Mouse (Mus musculus) intestine, postnatal 0 days (tissue): ENCODE data around the gene Acvr1. TPM values are rescaled to one million over a fixed set of nuclear protein-coding genes. Genes with fewer than 3 reads are reported as not detected.

ENCODE experiments used
- ATAC-seq: fragments of 200-750 bp; cut with Nextera tagmentation; 2 replicates; pipeline ENCODE4 v1.8.0; 2017; ENCODE audit warnings: mild to moderate bottlenecking, moderate TSS enrichment, moderate library complexity
- H3K27ac ChIP-seq: fragments of 300-500 bp; sonication (generic); 2 replicates; pipeline ENCODE4 v1.5.1; 2014; ENCODE audit warnings: mild to moderate bottlenecking, low read depth, low read length, moderate library complexity
- H3K27me3 ChIP-seq: fragments of 300-500 bp; sonication (generic); replicated peaks from 2 replicates; pipeline ENCODE4 v1.6.1; 2014; ENCODE audit warnings: low read length, mixed read lengths; ENCODE audit not compliant: control insufficient read depth, insufficient read depth
- H3K36me3 ChIP-seq: fragments of 300-500 bp; sonication (generic); 2 replicates; pipeline ENCODE4 v1.6.1; 2014; ENCODE audit warnings: mild to moderate bottlenecking, moderate library complexity; ENCODE audit not compliant: control insufficient read depth, insufficient read depth
- H3K4me1 ChIP-seq: fragments of 300-500 bp; sonication (generic); replicated peaks from 2 replicates; pipeline ENCODE4 v1.6.1; 2014; ENCODE audit warnings: antibody characterized with exemption, low read length, mixed read lengths; ENCODE audit not compliant: control insufficient read depth, insufficient read depth
- H3K4me2 ChIP-seq: fragments of 300-500 bp; sonication (generic); replicated peaks from 2 replicates; pipeline ENCODE4 v1.6.1; 2014; ENCODE audit warnings: low read depth, mild to moderate bottlenecking, moderate library complexity
- H3K4me3 ChIP-seq: fragments of 300-500 bp; sonication (generic); 2 replicates; pipeline ENCODE4 v1.5.1; 2014; ENCODE audit warnings: low read depth, low read length
- H3K9ac ChIP-seq: fragments of 300-500 bp; sonication (generic); 2 replicates; pipeline ENCODE4 v1.6.1; 2014; ENCODE audit warnings: mild to moderate bottlenecking, low read depth, low read length
- H3K9me3 ChIP-seq: fragments of 300-500 bp; sonication (generic); 2 replicates; pipeline ENCODE4 v1.6.1; 2016; ENCODE audit warnings: mixed run types; ENCODE audit not compliant: control insufficient read depth
- CTCF ChIP-seq: sonication (generic); IDR thresholded peaks from 2 replicates; pipeline ENCODE4 v1.5.1; 2016; ENCODE audit warnings: low read depth, mild to moderate bottlenecking, control low read depth, antibody characterized with exemption, moderate library complexity
- whole genome bisulfite sequencing: fragments of 180-500 bp; shearing (Covaris S2); extraction: QIAGEN DNeasy Blood & Tissue Kit; methylation state at CpG from one replicate; pipeline ENCODE4 v1.1.7; 2014; 5-methylcytosine and 5-hydroxymethylcytosine counted together
- polyA plus RNA-seq: library from polyadenylated mRNA; unstranded; fragments of >200 nt; fragmentation: Nextera tagmentation; extraction: Ambion mirVana; gene quantifications from 2 replicates; pipeline ENCODE4 v1.2.1, GENCODE M21; 2015

Gene Acvr1
- polyA plus RNA-seq, 1 experiment from 2014 or later: 4.6 TPM

DNA sequence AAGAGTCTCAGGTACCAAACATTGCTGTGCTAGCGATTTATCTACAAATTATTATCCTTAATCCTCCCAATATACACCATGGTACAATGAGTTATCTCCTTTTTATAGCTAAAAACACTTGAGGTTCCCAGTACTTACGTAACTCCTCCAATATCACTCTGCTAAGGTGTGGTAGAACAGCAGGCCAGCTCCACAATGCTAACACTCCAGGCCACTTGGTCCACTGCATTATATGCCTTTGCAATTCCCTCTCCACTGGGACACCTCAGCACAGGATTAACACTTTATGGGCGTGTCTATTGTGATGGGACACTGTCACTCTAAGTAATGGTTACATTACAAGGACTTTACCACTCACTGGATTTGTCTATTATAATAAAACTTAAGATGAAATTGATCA lies 30.2 kb downstream of the Acvr1 start:
- WGBS: 71% methylated on average over 3 of the region's 3 CpGs
- no peak overlapping the region for H3K9ac ChIP-seq
- H3K36me3 ChIP-seq: no peaks in the 10 kb centered on the region
- H3K27me3 ChIP-seq: no peaks in the 10 kb centered on the region
- H3K4me2 ChIP-seq: no peak overlapping the region
- no peak for TF ChIP-seq CTCF
- H3K9me3 ChIP-seq: no peaks in the 10 kb centered on the region
- no peak overlapping the region for H3K4me3 ChIP-seq
- H3K4me1 ChIP-seq: peaks cover 12% of the 10 kb centered on the region
- ATAC-seq: no peak
- no peak overlapping the region for H3K27ac ChIP-seq

DNA sequence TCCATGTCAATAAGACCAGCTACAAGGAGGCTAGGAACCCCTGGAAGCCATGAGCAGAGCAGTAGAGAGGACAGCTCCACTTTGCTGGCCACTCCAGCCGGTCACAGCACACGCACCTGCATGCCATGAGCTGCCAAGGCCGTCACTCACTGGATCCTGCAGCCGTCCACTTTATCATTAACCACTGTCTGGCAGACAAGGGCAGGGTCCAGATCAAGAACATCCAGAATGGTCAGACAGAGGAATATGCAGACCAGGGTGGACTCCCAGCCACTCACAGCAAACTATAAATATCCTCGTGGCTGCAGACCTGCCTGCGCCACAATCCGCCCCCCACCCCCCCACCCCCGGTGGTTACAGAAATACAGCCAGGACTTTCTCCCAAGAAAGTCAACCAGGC lies 31.7 kb downstream of the Acvr1 start:
- Histone ChIP-seq H3K36me3 (no peaks in the 10 kb centered on the region), H3K9ac (no peak overlapping the region), H3K9me3 (no peaks in the 10 kb centered on the region), H3K4me1 (peaks cover 14% of the 10 kb centered on the region), H3K4me2 (peak overlapping the region; percentile 45), H3K27ac (peak overlapping the region; percentile 70), H3K4me3 (no peak overlapping the region), H3K27me3 (no peaks in the 10 kb centered on the region)
- peak; percentile 43 for ATAC-seq
- no peak for TF ChIP-seq CTCF
- 47% methylated on average over 8 of the region's 8 CpGs for WGBS

DNA sequence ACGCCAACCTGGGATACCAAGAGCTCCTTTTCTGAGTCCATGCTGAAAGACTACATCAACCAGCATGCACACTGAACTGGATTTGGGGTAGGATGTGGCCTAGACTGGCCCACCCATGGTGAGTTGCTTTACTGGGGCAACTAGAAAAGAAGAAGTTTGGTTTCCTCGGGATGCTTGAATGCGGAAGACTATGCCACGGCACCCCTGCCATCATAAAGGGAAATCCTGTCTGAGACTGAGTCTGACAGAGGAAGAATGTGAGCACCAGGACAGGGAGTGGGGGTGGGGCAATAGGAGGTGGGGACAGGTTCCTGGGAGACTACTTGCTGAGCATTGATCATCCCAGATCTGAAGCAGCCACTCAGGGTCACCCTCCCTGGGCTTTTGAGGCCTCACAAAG lies 32.6 kb downstream of the Acvr1 start:
- no peaks in the 10 kb centered on the region for H3K36me3 ChIP-seq
- TF ChIP-seq CTCF: no peak
- no peak overlapping the region for H3K4me2 ChIP-seq
- peaks cover 14% of the 10 kb centered on the region for H3K4me1 ChIP-seq
- WGBS: 80% methylated on average over 4 of the region's 4 CpGs
- H3K9me3 ChIP-seq: no peaks in the 10 kb centered on the region
- H3K27ac ChIP-seq: no peak overlapping the region
- H3K9ac ChIP-seq: no peak overlapping the region
- H3K4me3 ChIP-seq: no peak overlapping the region
- H3K27me3 ChIP-seq: no peaks in the 10 kb centered on the region
- no peak for ATAC-seq

DNA sequence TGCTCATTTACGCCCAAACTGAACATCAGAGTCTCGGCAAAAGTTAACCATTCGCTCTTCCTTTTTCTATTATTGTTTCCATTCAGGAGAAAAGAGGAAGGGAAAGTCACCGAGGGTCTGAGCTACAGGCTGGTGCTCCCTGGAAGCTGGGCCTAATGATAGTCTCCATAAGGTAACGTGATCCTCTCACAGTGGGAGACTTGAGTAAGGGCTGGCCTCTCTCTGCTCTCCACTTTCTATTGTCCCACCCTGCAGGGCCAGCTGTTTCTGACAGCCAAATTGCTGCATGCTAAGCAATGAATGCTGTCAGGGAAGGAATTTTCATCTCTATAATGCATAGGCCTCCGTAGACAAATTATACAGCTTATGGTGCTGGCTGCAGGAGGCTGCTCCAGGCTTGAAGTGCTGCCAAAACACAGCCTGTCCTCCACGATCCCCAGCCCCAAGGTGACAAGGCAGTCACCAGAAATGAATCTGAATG lies 33.4 kb downstream of the Acvr1 start:
- TF ChIP-seq CTCF: no peak
- H3K4me1 ChIP-seq: peaks cover 14% of the 10 kb centered on the region

DNA sequence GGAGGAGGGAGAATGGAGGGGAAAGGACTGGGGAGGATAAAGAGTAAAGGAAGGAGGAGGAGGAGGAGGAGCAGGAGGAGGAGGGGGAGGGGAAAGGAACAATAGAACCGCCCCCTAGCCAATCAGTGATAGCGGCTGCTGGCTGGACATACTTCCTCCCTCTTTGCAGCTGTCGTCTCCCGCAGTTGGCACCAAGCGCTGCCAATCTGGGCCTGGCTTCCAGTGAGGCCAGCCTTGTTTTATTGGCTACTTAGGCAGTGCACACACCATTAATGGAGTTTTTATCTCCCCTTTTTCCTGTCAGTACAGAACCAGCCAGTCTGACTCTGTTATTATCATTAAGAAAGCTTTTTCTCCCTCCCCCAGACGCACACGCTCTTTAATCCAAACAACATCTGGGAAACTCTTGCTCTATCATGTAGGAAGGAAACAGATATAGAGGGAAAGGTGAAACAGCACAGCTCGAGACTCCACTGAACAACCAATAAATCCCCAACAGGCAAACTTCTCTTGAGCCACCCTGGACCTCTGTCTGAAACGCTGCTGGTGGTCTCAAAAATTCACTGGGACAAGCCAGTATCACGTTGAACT lies 34.6 kb downstream of the Acvr1 start:
- no peaks in the 10 kb centered on the region for H3K9me3 ChIP-seq
- H3K9ac ChIP-seq: no peak overlapping the region
- H3K4me2 ChIP-seq: peak overlapping the region; percentile 45
- H3K27ac ChIP-seq: 0 out of 2 replicates have a peak overlapping the region, but pooled peaks have one; percentile 21
- 13% methylated on average over 10 of the region's 10 CpGs for WGBS
- H3K36me3 ChIP-seq: no peaks in the 10 kb centered on the region
- H3K4me3 ChIP-seq: no peak overlapping the region
- H3K4me1 ChIP-seq: peaks cover 14% of the 10 kb centered on the region
- peak; percentile 89 for ATAC-seq
- no peaks in the 10 kb centered on the region for H3K27me3 ChIP-seq
- TF ChIP-seq CTCF: no peak

More for the DNA sequence above, 33.4 kb downstream of the Acvr1 start:
- H3K4me3 ChIP-seq: no peak overlapping the region
- H3K36me3 ChIP-seq: no peaks in the 10 kb centered on the region
- no peak for ATAC-seq
- no peaks in the 10 kb centered on the region for H3K9me3 ChIP-seq
- H3K4me2 ChIP-seq: 0 out of 2 replicates have a peak overlapping the region, but pooled peaks have one; percentile 24
- 47% methylated on average over 7 of the region's 7 CpGs for WGBS
- H3K9ac ChIP-seq: no peak overlapping the region
- no peaks in the 10 kb centered on the region for H3K27me3 ChIP-seq
- no peak overlapping the region for H3K27ac ChIP-seq

DNA sequence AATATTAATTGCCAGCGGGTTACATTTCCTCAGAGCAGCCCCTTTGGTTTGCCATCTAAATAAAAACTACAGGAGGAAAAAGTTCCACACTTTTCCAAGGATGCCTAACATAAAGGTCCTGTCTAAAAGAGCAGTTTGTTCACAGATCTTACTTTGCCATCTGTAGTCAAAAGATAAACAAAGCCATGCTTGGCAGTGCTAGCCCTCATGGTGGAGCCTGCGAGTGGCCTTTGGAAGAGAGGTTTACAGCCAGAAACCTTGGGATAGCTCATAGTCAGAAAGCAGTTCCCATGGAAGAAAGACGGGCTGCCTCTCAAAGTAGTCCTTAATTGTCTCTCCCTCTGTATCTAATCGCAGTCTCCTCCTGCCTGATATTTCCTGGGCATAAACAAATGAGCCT lies 36.4 kb downstream of the Acvr1 start:
- Histone ChIP-seq H3K4me2 (no peak overlapping the region), H3K9ac (no peak overlapping the region), H3K4me1 (peaks cover 10% of the 10 kb centered on the region; the same call in 1 of the 2 replicates), H3K36me3 (no peaks in the 10 kb centered on the region), H3K4me3 (no peak overlapping the region), H3K27me3 (no peaks in the 10 kb centered on the region), H3K9me3 (no peaks in the 10 kb centered on the region), H3K27ac (no peak overlapping the region)
- WGBS: 65% methylated on average over 4 of the region's 4 CpGs
- no peak for TF ChIP-seq CTCF
- no peak for ATAC-seq
